Mouse (Mus musculus): ENCODE data around the gene Prkcsh.

Prkcsh gene

GRCm38 (mm10) chr9:22002194-22003162 is at the start of gene Prkcsh, which contains the start of gene Ccdc151:
TSS of gene Prkcsh (plus strand) at chr9:22002806.
TSS of gene Ccdc151 (minus strand) at chr9:22002634.
- DNase-seq (ENCODE audit: low spot score in 2 of 2) = peak; percentile 97 to 99

- DNase-seq (ENCODE audit: low spot score in 2 of 2) = no peak
These were observed 49.0 kb upstream of the Prkcsh start for GRCm38 (mm10) chr9:21953600-21953999.

- no peak for DNase-seq (ENCODE audit: low spot score in 2 of 2)
These were observed 48.0 kb upstream of the Prkcsh start for GRCm38 (mm10) chr9:21954635-21955034.

GRCm38 (mm10) chr9:21955225-21955569 is 47.4 kb upstream of the Prkcsh start:
- DNase-seq (ENCODE audit: low spot score in 2 of 2) = no peak

GRCm38 (mm10) chr9:21955570-21956281 is 46.9 kb upstream of the Prkcsh start, which contains the start of gene Swsap1:
TSS of gene Swsap1 (plus strand) at chr9:21955755.
- peak; percentile 98 to 99 for DNase-seq (ENCODE audit: low spot score in 2 of 2)

- DNase-seq (ENCODE audit: low spot score in 2 of 2) = no peak
These were observed 44.2 kb upstream of the Prkcsh start for GRCm38 (mm10) chr9:21958372-21958771.

GRCm38 (mm10) chr9:21959244-21959643 is 43.4 kb upstream of the Prkcsh start:
- DNase-seq (ENCODE audit: low spot score in 2 of 2) = no peak

GRCm38 (mm10) chr9:21960135-21960534 is 42.5 kb upstream of the Prkcsh start:
- no peak for DNase-seq (ENCODE audit: low spot score in 2 of 2)

- no peak for DNase-seq (ENCODE audit: low spot score in 2 of 2)
These were observed 41.9 kb upstream of the Prkcsh start for GRCm38 (mm10) chr9:21960558-21961208.

GRCm38 (mm10) chr9:21961366-21961980 is 41.1 kb upstream of the Prkcsh start:
- DNase-seq (ENCODE audit: low spot score in 2 of 2) = no peak

GRCm38 (mm10) chr9:21962010-21962409 is 40.6 kb upstream of the Prkcsh start:
- no peak for DNase-seq (ENCODE audit: low spot score in 2 of 2)

- peak; percentile 23 to 69 for DNase-seq (ENCODE audit: low spot score in 2 of 2)
These were observed 40.1 kb upstream of the Prkcsh start for GRCm38 (mm10) chr9:21962416-21963059.

- peak in 1 of 2 experiments; percentile 57 for DNase-seq (ENCODE audit: low spot score in 2 of 2)
These were observed 39.2 kb upstream of the Prkcsh start, which contains the start of gene Epor for GRCm38 (mm10) chr9:21963417-21963816. TSS of gene Epor (minus strand) at chr9:21963506.

GRCm38 (mm10) chr9:21968883-21969282 is 33.7 kb upstream of the Prkcsh start:
- no peak for DNase-seq (ENCODE audit: low spot score in 2 of 2)

- no peak for DNase-seq (ENCODE audit: low spot score in 2 of 2)
These were observed 33.3 kb upstream of the Prkcsh start for GRCm38 (mm10) chr9:21969304-21969703.

- DNase-seq (ENCODE audit: low spot score in 2 of 2) = no peak
These were observed 25.9 kb upstream of the Prkcsh start for GRCm38 (mm10) chr9:21976626-21977175.

GRCm38 (mm10) chr9:21977331-21977730 is 25.3 kb upstream of the Prkcsh start:
- no peak for DNase-seq (ENCODE audit: low spot score in 2 of 2)

GRCm38 (mm10) chr9:21977972-21978371 is 24.6 kb upstream of the Prkcsh start:
- no peak for DNase-seq (ENCODE audit: low spot score in 2 of 2)

GRCm38 (mm10) chr9:21978398-21979128 is 24.0 kb upstream of the Prkcsh start:
- no peak for DNase-seq (ENCODE audit: low spot score in 2 of 2)

GRCm38 (mm10) chr9:21983911-21984310 is 18.7 kb upstream of the Prkcsh start:
- DNase-seq (ENCODE audit: low spot score in 2 of 2) = no peak

Data from urinary bladder, postnatal 36 days (tissue).